Mouse (Mus musculus) embryo, embryonic 11 days (tissue): ENCODE results near the gene Hist1h2bf.
"Not testable (repeated sequence)": the region's sequence is repeated elsewhere in the genome, so short reads cannot be mapped to it uniquely, and the experiment has no call there.

Experiments
- DNase-seq: peaks from one replicate; pipeline ENCODE4 v3.0.0-alpha.2; 2015

The Hist1h2bf gene

GRCm38 (mm10) chr13:23573898-23574524 is at the start of gene Hist1h2bf, which contains the start of gene Hist1h2ad:
Gene Hist1h2bf, minus strand, starts transcription at chr13:23574196.
Gene Hist1h2ad, plus strand, starts transcription at chr13:23574381.
- peak; percentile 98 for DNase-seq

- peak; percentile 46 for DNase-seq
Observed at GRCm38 (mm10) chr13:23622861-23623450, 49.0 kb upstream of the Hist1h2bf start.

- peak; percentile 93 for DNase-seq
Observed at GRCm38 (mm10) chr13:23622175-23622671, 48.2 kb upstream of the Hist1h2bf start, which contains the start of gene Hist1h1e. Gene Hist1h1e, minus strand, starts transcription at chr13:23622558.

- peak; percentile 82 for DNase-seq
Observed at GRCm38 (mm10) chr13:23621532-23622174, 47.7 kb upstream of the Hist1h2bf start.

GRCm38 (mm10) chr13:23620733-23621531 is 46.9 kb upstream of the Hist1h2bf start, which contains the start of gene Hist1h2be:
Gene Hist1h2be, minus strand, starts transcription at chr13:23621124.
- DNase-seq: peak; percentile 90

- DNase-seq: peak; percentile 7
Observed at GRCm38 (mm10) chr13:23620056-23620732, 46.2 kb upstream of the Hist1h2bf start.

- DNase-seq: no peak
Observed at GRCm38 (mm10) chr13:23611638-23612037, 37.6 kb upstream of the Hist1h2bf start.

- DNase-seq: no peak
Observed at GRCm38 (mm10) chr13:23610393-23610792, 36.4 kb upstream of the Hist1h2bf start.

- no peak for DNase-seq
Observed at GRCm38 (mm10) chr13:23609844-23610243, 35.8 kb upstream of the Hist1h2bf start.

- DNase-seq: no peak
Observed at GRCm38 (mm10) chr13:23609209-23609608, 35.2 kb upstream of the Hist1h2bf start.

- no peak for DNase-seq
Observed at GRCm38 (mm10) chr13:23605052-23605451, 31.1 kb upstream of the Hist1h2bf start.

- no peak for DNase-seq
Observed at GRCm38 (mm10) chr13:23604452-23604851, 30.5 kb upstream of the Hist1h2bf start.

GRCm38 (mm10) chr13:23603182-23603699 is 29.2 kb upstream of the Hist1h2bf start:
- DNase-seq: no peak

GRCm38 (mm10) chr13:23597957-23598356 is 24.0 kb upstream of the Hist1h2bf start:
- DNase-seq: peak; percentile 83

GRCm38 (mm10) chr13:23595622-23596372 is 21.8 kb upstream of the Hist1h2bf start:
- no peak for DNase-seq

- no peak for DNase-seq
Observed at GRCm38 (mm10) chr13:23595185-23595584, 21.2 kb upstream of the Hist1h2bf start.

- no peak for DNase-seq
Observed at GRCm38 (mm10) chr13:23593051-23593770, 19.2 kb upstream of the Hist1h2bf start.

GRCm38 (mm10) chr13:23592614-23593013 is 18.6 kb upstream of the Hist1h2bf start:
- no peak for DNase-seq

GRCm38 (mm10) chr13:23591886-23592285 is 17.9 kb upstream of the Hist1h2bf start:
- not testable (repeated sequence) for DNase-seq

- no peak for DNase-seq
Observed at GRCm38 (mm10) chr13:23591206-23591605, 17.2 kb upstream of the Hist1h2bf start.

- peak; percentile 47 for DNase-seq
Observed at GRCm38 (mm10) chr13:23586940-23587225, 12.9 kb upstream of the Hist1h2bf start.
